Mouse (Mus musculus) gonadal fat pad, adult 2 months (tissue): ENCODE measurements around the gene Apbb2. TPM values are rescaled to one million over a fixed set of nuclear protein-coding genes. Genes with fewer than 3 reads are reported as not detected.
A peak's percentile ranks its signal among the peaks of the same experiment; 100 is the strongest.

Experiments used
- DNase-seq: peaks from one replicate; pipeline ENCODE4 v3.0.0-alpha.2; 2012; ENCODE audit warnings: low read depth
- polyA plus RNA-seq: library from polyadenylated mRNA; depleted of rRNA; stranded (reverse); fragments of >200 nt; gene quantifications from 2 replicates; pipeline ENCODE4 v1.2.3, GENCODE M21; 2012; rRNA removed

Gene Apbb2
- polyA plus RNA-seq = 13.7 and 21.6 TPM in 2 replicates

DNA sequence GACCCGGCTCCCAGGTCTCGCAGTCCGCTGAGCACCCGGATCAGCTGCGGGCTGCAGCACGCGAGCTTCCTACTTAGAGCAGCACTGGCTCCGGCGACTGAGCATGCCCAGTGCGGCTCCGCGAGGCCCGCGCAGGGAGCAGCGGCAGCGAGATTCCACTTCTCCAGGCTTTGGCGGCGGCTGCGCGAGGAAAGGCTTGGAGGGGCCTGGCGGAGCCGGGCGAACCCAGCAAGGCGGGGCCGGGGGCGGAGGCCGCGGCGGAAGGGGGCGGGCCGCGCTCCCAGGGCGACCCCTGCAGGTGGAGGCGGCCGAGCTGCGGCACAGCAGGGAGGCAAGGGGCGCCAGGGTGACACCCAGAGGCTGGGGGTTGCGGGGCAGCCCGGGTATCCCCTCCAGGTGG lies at the start of gene Apbb2:
Gene Apbb2, minus strand, starts transcription at position 188 of the 400 bp plus-strand sequence.
- DNase-seq = no peak

DNA sequence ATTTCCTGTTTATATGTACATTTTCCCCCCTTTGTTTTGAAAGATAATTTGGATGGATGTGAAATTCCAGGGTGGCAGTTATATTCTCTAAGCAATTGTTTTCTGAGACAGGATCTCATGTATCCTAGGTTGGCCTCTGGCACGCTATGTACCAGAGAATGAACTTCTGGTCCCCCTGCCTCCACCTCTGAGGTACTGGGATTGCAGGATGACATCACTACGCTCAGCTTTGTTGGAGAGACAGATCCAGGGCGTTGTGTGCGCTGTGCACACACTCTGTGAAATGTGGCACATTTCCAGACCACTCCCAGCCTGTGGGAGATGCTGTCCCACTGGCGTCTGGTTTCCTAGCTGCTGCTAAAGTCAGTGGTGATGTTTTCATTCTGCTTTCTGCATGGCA lies 35.6 kb upstream of the Apbb2 start:
- DNase-seq = no peak

DNA sequence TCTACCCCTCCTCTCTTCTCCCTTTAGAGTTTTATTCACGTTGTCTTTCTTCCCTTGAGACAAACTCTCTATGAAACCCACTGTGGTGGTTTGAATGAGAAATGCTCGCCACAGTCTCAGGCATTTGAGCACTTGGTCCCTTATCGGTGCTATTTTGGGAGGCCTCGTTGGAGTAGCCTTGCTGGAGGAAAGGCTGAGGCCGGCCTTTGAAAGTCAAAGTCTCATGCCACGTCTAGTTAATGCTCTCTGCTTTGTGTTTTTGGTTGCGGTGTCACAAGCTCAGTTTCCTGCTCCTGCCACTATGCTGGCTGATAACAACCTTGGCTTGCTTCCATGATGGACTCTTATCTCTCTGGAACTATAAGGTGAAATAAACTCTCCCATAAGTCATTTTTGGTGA lies 28.9 kb upstream of the Apbb2 start:
- DNase-seq = no peak

DNA sequence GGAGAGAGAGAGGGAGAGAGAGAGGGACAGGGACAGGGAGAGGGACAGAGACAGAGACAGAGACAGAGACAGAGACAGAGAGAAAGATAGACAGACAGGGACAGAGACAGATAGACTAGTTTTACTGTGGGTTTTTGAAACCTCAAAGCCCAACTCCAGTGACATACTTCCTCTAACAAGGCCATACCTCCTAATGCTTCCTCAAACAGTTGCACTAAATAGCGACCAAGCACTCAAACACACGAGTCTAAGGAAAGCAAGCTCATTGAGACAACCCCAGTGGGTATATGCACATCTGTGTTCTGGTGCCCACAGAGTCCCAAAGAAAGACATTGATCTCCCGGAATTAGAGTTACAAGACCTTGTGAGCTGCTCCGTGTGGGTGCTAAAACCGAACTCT lies 24.7 kb upstream of the Apbb2 start:
- no peak for DNase-seq

- no peak for DNase-seq
These were observed 23.6 kb upstream of the Apbb2 start for GRCm38 (mm10) chr5:66642156-66642555.

- no peak for DNase-seq
These were observed 17.0 kb upstream of the Apbb2 start for GRCm38 (mm10) chr5:66635459-66636079.

GRCm38 (mm10) chr5:66627805-66628204 lies 9.2 kb upstream of the Apbb2 start:
- DNase-seq = no peak

- no peak for DNase-seq
These were observed 1.6 kb upstream of the Apbb2 start for GRCm38 (mm10) chr5:66620191-66620625.

GRCm38 (mm10) chr5:66619675-66620074 lies 1.1 kb upstream of the Apbb2 start:
- DNase-seq = no peak

DNA sequence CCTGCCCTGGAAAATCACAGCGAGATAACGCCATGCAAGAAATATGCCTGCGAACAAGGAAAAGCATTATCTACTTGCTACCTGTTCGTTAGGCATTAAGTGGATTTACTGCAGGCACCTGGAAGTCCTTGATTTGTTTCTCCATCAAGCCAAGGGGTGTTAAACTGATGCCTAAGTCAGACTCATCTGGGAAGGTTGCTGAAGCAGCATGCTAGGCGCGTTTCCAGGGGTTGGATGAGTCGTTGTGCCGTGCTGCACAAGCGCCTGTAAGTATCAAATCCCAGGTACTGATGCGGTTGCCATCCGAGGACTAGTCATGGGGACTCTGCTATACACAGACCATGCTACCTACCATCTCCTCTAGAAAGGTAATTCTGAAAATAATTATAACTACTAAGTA lies 611 bp upstream of the Apbb2 start:
- no peak for DNase-seq

DNA sequence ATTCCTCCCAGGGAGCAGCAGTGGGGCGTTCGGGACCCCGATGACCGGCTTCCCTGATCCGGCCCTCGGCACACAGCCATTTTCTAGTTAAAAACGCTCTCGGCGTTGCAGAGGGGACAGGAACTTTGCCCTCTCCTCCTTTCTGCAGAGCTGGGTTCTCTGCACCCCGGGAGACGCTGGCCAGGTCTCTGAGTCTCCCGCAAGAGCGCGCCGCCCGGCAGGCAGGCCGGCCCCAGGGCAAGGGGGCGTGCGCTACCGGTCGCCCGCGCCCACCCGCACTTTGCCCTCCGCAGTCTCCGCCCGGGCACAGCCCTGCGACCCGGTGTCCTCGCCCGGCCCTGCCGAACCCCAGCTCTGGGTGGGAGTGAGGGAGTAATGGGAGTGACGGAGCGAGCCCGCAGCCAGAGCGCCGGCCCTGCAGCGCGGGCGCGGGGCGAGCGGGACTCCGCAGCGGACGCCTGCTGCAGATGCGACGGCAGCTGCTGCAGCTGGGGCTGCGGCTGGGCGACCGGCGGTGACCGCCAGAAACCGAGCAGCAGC lies 593 bp downstream of the Apbb2 start:
- no peak for DNase-seq

GRCm38 (mm10) chr5:66614940-66615339 lies 3.6 kb downstream of the Apbb2 start:
- DNase-seq = no peak

DNA sequence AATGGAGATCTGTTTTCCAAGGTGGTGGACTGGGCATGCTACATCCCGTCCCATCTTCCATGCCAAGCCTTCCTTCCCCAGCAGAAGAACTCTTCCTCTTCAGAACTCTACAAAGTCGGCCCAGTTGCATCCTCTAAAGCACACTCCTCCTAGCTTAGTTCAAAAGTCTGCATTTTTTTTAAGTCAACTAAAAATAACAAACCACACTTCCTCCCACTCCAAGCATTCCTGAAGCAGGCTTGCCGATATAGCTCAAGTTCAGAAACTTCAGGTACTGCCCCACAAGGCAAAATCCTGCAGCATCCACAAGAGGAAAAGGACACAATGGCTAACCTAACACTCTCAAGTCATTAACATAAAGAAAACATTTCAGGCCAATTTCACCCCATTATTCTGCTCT lies 4.9 kb downstream of the Apbb2 start:
- DNase-seq = no peak

GRCm38 (mm10) chr5:66612964-66613363 lies 5.6 kb downstream of the Apbb2 start:
- peak; percentile 83 for DNase-seq

DNA sequence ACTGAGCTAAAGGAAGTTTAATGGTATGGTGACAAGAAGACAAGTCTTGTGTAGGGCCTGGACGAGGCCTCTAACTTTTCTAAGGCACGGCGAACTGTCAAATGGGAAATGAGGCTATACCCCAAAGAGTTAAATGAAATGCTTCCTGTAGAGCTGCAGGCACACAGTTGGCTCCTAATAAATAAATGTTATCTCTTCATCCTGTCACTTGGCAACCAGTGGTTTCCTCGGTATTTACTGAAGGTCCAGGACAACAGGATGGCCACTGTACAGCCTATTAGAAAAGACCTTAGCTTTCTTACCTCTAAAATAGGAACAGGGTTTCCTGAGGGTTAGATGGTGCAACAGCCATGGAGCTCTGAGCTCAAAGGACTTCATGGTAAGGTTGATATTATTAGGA lies 6.7 kb downstream of the Apbb2 start:
- no peak for DNase-seq

GRCm38 (mm10) chr5:66611361-66611760 lies 7.2 kb downstream of the Apbb2 start:
- no peak for DNase-seq

DNA sequence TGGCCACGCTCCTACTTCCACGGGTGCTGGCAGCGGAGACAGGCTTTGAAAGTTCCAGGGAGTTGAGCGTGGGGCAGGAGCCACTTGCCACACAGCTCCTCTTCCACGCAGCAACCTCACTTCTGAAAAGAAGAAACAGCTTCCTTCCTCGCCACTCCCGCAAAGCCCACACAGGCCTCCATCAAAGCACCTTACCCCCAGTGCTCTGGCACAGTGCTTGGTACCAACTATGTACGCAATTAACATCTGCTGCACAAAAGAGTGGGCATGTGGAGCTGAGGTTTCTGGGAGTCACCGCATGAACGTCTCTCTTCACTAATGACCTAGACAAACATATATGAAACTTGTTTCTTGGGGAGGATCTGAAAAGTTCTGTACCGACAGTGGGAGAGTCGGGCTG lies 8.3 kb downstream of the Apbb2 start:
- DNase-seq = no peak

DNA sequence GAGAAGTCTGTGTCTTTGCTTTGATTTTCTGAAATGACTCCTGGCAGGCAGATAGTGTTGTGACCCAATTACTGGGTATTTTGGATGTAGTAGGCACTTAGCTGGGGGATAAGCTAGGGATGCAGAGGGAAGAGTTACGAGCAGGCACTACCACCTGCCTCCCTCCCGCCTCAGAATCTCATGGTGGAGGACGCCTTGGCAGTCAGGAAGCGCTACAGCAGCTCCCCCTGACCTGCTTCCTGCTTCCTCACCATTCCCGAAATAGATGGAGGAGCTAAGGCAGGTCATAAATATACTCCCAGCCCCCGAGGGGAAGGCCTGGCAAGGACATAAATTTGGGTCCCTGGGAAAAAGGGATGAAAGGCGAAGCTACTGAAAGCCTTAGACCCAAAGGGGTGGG lies 9.3 kb downstream of the Apbb2 start:
- DNase-seq = no peak

GRCm38 (mm10) chr5:66607801-66608200 lies 10.8 kb downstream of the Apbb2 start:
- DNase-seq = peak; percentile 83

GRCm38 (mm10) chr5:66607201-66607600 lies 11.4 kb downstream of the Apbb2 start:
- DNase-seq = no peak

DNA sequence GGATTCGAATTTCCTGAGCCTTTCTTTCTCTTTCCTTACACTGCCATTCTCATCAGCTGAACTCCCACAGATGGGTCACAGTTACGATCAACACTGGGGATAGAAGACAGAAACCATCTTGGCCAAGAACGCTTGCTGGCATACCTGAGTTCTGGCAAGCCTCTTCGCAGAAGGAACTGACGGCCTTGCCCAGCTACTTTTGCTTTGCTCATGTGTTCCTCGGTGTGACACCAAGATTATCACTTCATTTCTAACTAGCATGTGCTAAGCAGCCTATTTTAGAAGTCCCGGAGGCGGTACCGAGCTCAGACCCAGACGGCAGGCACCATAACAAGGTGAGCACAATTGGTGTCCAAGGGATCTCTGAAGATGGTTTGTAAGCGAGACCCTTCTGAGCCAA lies 12.9 kb downstream of the Apbb2 start:
- no peak for DNase-seq

- no peak for DNase-seq
These were observed 14.2 kb downstream of the Apbb2 start for GRCm38 (mm10) chr5:66604423-66604822.

- no peak for DNase-seq
These were observed 14.8 kb downstream of the Apbb2 start for GRCm38 (mm10) chr5:66603746-66604145.

- no peak for DNase-seq
These were observed 15.4 kb downstream of the Apbb2 start for GRCm38 (mm10) chr5:66603223-66603622.
